Mouse (Mus musculus) gastrocnemius, postnatal 36 days (tissue): ENCODE measurements around the gene Ddx39b. TPM values are rescaled to one million over a fixed set of nuclear protein-coding genes. Genes with fewer than 3 reads are reported as not detected.
"Not testable (repeated sequence)": the region's sequence is repeated elsewhere in the genome, so short reads cannot be mapped to it uniquely, and the experiment has no call there.

ENCODE experiments used
- DNase-seq, 2 experiments: peaks; one replicate each; pipeline ENCODE4 v3.0.0; 2022
- intact Hi-C: fragments of 180-260 bp; cut with DNase I; formaldehyde crosslinking; loops from one replicate; pipeline ENCODE4 v1.15.1; 2025
- total RNA-seq, 2 experiments: library from RNA; stranded (reverse); gene quantifications; 2 replicates each; pipeline ENCODE4 v1.2.3; 2021

The Ddx39b gene
- total RNA-seq, 2 experiments from 2014 or later: 67.7 to 83.0 TPM

GRCm38 (mm10) chr17:35213071-35213470, 28.5 kb upstream of the Ddx39b start:
- intact Hi-C loops: no loop called here
- DNase-seq: no peak

GRCm38 (mm10) chr17:35218516-35219193, 22.9 kb upstream of the Ddx39b start:
- intact Hi-C loops: no loop called here
- no peak for DNase-seq

DNA sequence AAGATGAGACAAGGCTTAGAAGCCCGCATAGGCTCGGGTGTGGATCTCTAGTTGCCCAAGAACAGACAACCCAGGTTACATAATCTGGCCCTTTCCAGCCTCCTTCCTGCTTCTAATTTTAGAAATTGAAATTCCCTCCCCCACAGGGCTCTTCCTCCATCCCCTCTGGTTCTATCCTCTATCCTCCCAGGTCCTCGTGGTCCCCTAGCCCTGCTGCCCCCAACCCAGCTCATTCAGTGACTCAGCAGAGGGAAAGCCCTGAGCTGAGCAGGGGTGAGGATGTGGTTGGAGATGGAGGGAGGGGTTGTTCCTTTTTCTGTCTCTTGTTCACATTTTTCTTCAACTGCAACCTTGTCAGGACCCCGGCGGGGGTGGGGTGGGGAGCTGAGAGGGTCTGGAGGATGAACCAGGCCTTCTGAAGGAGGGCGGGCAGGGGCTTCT, 21.9 kb upstream of the Ddx39b start:
- DNase-seq: no peak
- intact Hi-C loops: no loop called here

- no peak for DNase-seq
- intact Hi-C loops: no loop called here
Observed at GRCm38 (mm10) chr17:35220156-35220952, 21.2 kb upstream of the Ddx39b start, which contains the start of gene Gm16181. TSS of gene Gm16181 (plus strand) at chr17:35220834.

DNA sequence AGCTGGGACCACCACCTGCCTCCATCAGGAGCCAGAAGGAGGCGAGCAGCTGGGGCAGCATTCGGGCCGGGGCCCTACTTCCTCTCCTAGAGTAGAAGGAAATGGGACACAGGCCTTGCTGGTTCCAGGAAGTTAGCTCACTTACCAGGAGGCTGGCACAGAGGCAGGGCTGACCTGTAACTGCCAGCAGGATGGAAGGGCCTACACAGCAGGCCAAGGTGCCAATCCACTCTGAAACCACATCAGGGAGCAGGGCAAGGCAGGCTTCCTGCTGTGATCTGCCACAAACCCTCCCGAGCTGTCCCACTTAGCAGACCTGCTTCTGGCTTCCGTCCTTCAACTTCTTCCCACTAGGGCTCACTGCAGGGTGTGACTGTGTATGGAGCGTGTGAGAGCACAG, 19.2 kb upstream of the Ddx39b start:
- intact Hi-C loops: no loop called here
- no peak for DNase-seq

- intact Hi-C loops: no loop called here
- DNase-seq: no peak
Observed at GRCm38 (mm10) chr17:35224641-35225040, 16.9 kb upstream of the Ddx39b start.

GRCm38 (mm10) chr17:35225456-35225855, 16.1 kb upstream of the Ddx39b start:
- DNase-seq: no peak
- intact Hi-C loops: no loop called here

- intact Hi-C loops: no loop called here
- no peak for DNase-seq
Observed at GRCm38 (mm10) chr17:35226561-35227046, 14.9 kb upstream of the Ddx39b start.

DNA sequence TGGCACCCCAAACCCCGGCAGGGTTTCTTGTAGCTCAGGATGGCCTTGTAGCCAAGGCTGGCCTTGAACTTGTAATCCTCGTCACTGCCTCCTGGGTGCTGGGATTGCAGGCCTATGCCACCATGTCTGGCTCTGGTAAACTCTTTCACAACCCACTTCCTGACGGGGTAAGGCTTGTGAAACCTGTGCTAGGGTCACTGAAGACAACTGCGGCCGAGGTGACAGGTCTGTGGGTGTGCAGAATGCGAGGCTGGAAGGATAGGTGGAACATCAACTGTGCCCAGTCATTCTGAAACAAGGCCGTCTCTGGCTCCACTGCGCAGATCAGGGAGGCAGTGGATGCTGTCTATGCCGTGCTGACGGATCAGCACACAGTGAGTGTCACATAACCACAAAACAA, 10.5 kb upstream of the Ddx39b start:
- no peak for DNase-seq
- intact Hi-C loops: no loop called here

GRCm38 (mm10) chr17:35232043-35232442, 9.5 kb upstream of the Ddx39b start:
- intact Hi-C loops: loop anchor here (2.0 kb wide), 1 partner anchor 53 kb away; no protein-coding TSS in a partner anchor

DNA sequence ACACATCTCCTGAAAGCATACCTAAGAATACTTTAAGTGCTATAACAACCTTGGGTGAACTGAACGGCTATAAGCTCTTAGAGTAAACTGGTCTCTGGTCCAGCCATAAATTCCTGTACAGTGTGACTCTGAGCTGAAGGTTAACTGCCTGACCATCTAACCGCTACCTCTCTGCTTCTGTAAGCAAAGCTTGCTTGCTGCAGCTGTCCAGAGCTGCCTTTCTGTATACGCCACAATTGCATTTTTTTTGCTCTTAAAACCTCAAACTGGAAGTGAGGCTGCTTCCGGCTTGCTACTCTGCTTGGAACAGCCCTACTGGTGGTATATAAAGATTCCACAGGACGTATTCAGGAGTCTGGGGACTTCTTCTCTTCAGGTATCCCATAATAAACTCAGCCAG, 8.9 kb upstream of the Ddx39b start:
- intact Hi-C loops: loop anchor here (2.0 kb wide), 1 partner anchor 54 kb away; no protein-coding TSS in a partner anchor
- DNase-seq: no peak

More at GRCm38 (mm10) chr17:35232043-35232442, 9.5 kb upstream of the Ddx39b start:
- DNase-seq: peak; percentile 79 to 85

GRCm38 (mm10) chr17:35233114-35233980, 8.2 kb upstream of the Ddx39b start, which contains the start of gene Atp6v1g2:
TSS of gene Atp6v1g2 (plus strand) at chr17:35233660.
- intact Hi-C loops: loop anchor here (2.0 kb wide), 1 partner anchor 55 kb away; no protein-coding TSS in a partner anchor
- no peak for DNase-seq

DNA sequence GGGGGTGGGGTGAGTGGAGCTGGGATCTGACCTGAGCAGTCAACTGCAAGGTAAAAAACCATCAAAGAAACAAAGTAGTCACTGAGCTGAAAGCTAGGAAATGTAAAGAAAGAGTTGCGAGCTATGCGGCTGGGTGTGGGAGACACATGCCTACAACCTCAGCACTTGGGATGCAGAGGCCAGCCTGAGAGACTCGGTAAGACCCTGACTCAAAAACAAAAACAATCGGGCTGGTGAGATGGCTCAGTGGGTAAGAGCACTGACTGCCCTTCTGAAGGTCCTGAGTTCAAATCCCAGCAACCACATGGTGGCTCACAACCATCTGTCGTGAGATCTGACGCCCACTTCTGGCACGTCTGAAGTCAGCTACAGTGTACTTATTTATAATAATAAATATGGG, 7.5 kb upstream of the Ddx39b start:
- DNase-seq, intact Hi-C loops: not testable (repeated sequence)

- peak in 1 of 2 experiments; percentile 47 for DNase-seq
- intact Hi-C loops: no loop called here
Observed at GRCm38 (mm10) chr17:35234903-35235302, 6.6 kb upstream of the Ddx39b start.

GRCm38 (mm10) chr17:35235614-35236389, 5.7 kb upstream of the Ddx39b start, which contains the start of gene Nfkbil1:
TSS of gene Nfkbil1 (minus strand) at chr17:35235792.
- intact Hi-C loops: no loop called here
- DNase-seq: peak; percentile 81 to 84

GRCm38 (mm10) chr17:35236390-35236746, 5.2 kb upstream of the Ddx39b start:
- intact Hi-C loops: no loop called here
- DNase-seq: peak; percentile 97 to 99

- intact Hi-C loops: no loop called here
Observed at GRCm38 (mm10) chr17:35236996-35237395, 4.5 kb upstream of the Ddx39b start.

DNA sequence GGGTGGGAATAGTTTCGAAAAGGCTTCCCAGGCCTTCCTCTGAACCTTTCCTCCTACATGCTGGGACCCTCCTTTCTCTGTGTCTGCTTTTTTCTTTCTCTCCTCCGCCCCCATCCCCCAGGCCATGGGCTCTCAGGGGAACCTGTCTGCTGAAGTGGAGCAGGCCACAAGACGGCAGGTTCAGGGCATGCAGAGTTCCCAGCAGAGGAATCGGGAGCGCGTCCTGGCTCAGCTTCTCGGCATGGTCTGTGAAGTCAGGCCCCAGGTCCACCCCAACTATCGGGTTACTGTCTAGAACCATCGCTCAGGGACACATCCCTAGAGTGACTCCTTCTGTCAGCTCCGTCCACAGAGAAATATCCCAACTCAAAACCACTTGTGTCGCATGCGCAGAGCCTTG, 4.0 kb upstream of the Ddx39b start:
- intact Hi-C loops: no loop called here
- no peak for DNase-seq

More at GRCm38 (mm10) chr17:35236996-35237395, 4.5 kb upstream of the Ddx39b start:
- DNase-seq: no peak

DNA sequence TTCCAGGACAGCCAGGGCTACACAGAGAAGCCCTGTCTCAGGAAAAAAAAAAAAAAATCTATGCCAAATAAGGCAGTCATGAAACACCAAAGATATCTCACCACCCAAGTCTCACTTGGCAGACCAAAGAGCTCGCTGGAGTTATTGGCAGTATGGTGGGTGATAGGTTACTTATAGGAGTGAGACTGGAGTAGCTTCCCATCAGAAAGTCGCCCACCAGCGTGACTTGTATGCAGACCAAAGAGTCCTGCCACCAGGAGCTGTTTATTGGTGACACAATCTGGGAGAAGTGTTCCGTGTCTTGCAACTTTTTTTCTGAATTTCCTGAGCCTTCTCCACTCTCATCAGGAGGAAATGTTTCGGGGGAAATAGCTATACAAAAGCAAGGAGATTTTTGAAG, 1.8 kb upstream of the Ddx39b start:
- intact Hi-C loops: loop anchor here (10.0 kb wide), 2 partner anchors 645 to 1125 kb away; partner anchors contain the start of genes Ager, H2-DMa and Pbx2
- DNase-seq: no peak
